Mouse (Mus musculus) right cerebral cortex, postnatal 36 days (tissue): ENCODE data around the gene Klhl9.
"Not testable (repeated sequence)": the region's sequence is repeated elsewhere in the genome, so short reads cannot be mapped to it uniquely, and the experiment has no call there.

Source experiments
- DNase-seq, 2 experiments: peaks; one replicate each; pipeline ENCODE4 v3.0.0; 2022; ENCODE audit warnings: low spot score in 2 of 2, mixed read lengths in 1 of 2

The Klhl9 gene

GRCm38 (mm10) chr4:88721791-88722721 is at the start of gene Klhl9, which contains the start of gene Gm26566:
TSS of gene Klhl9 (minus strand) at chr4:88722465.
TSS of gene Gm26566 (plus strand) at chr4:88721805.
- peak; percentile 81 to 82 for DNase-seq

GRCm38 (mm10) chr4:88763384-88764018 is 41.2 kb upstream of the Klhl9 start:
- DNase-seq = not testable (repeated sequence)

- not testable (repeated sequence) for DNase-seq
These were observed 40.1 kb upstream of the Klhl9 start for GRCm38 (mm10) chr4:88762341-88762740.

GRCm38 (mm10) chr4:88761776-88762175 is 39.5 kb upstream of the Klhl9 start:
- DNase-seq = peak; percentile 62 to 64

- peak; percentile 21 to 30 for DNase-seq
These were observed 38.2 kb upstream of the Klhl9 start for GRCm38 (mm10) chr4:88760431-88760830.

GRCm38 (mm10) chr4:88759610-88760268 is 37.5 kb upstream of the Klhl9 start, which contains the start of gene Gm13283:
TSS of gene Gm13283 (plus strand) at chr4:88760119.
- peak in 1 of 2 experiments; percentile 14 for DNase-seq

- not testable (repeated sequence) for DNase-seq
These were observed 36.5 kb upstream of the Klhl9 start for GRCm38 (mm10) chr4:88758751-88759150.

- peak; percentile 90 for DNase-seq
These were observed 35.4 kb upstream of the Klhl9 start for GRCm38 (mm10) chr4:88757628-88758031.

GRCm38 (mm10) chr4:88756581-88757513 is 34.6 kb upstream of the Klhl9 start:
- not testable (repeated sequence) for DNase-seq

- DNase-seq = peak; percentile 61 to 73
These were observed 32.6 kb upstream of the Klhl9 start, which contains the start of gene Gm13271 for GRCm38 (mm10) chr4:88754818-88755340. TSS of gene Gm13271 (plus strand) at chr4:88754868.

GRCm38 (mm10) chr4:88749926-88750325 is 27.7 kb upstream of the Klhl9 start:
- DNase-seq = no peak

- DNase-seq = no peak
These were observed 21.9 kb upstream of the Klhl9 start for GRCm38 (mm10) chr4:88744207-88744606.

GRCm38 (mm10) chr4:88742771-88743371 is 20.6 kb upstream of the Klhl9 start:
- DNase-seq = no peak

- no peak for DNase-seq
These were observed 19.2 kb upstream of the Klhl9 start for GRCm38 (mm10) chr4:88741426-88741825.

GRCm38 (mm10) chr4:88739036-88739435 is 16.8 kb upstream of the Klhl9 start:
- no peak for DNase-seq

- no peak for DNase-seq
These were observed 16.2 kb upstream of the Klhl9 start for GRCm38 (mm10) chr4:88738480-88738879.

GRCm38 (mm10) chr4:88727324-88727723 is 5.1 kb upstream of the Klhl9 start:
- DNase-seq = no peak

- DNase-seq = no peak
These were observed 4.5 kb upstream of the Klhl9 start for GRCm38 (mm10) chr4:88726727-88727126.

- no peak for DNase-seq
These were observed 1.3 kb upstream of the Klhl9 start for GRCm38 (mm10) chr4:88723497-88724090.

- DNase-seq = no peak
These were observed 3.5 kb downstream of the Klhl9 start for GRCm38 (mm10) chr4:88718715-88719114.
